ENCODE assay signal across 8 mouse cellular contexts in the genomic region with DNA sequence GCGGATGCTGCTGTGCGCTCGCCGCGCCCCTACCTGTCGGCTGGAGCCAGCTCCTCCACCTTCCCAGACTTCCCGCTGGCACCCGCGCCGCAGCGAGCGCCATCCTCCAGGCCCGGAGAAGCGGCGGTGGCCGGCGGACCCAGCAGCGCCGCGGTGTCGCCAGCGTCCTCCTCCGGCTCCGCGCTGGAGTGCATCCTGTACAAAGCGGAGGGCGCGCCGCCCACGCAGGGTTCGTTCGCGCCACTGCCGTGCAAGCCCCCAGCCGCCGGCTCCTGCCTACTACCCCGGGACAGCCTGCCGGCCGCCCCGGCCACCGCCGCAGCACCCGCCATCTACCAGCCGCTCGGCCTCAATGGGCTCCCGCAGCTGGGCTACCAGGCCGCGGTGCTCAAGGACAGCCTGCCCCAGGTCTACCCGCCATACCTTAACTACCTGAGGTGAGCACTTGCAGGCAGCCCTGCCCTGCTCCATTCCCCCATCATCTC. TPM values are rescaled to one million over a fixed set of nuclear protein-coding genes. Genes with fewer than 3 reads are reported as not detected.
A peak's percentile ranks its signal among the peaks of the same experiment; 100 is the strongest.
DNase-seq lines count a peak whose midpoint lies in the region; ATAC-seq and TF ChIP-seq lines count a peak whose summit lies in the region.

No protein-coding gene starts in this region.

- H3K4me2 ChIP-seq in lung, embryonic 14.5 days = peak overlapping the region; percentile 87

- no peak overlapping the region for H3K4me3 ChIP-seq in thymus, adult 2 months (ENCODE audit: control insufficient read depth, insufficient read depth, low read length)
- H3K4me3 ChIP-seq in embryonic facial prominence, embryonic 10.5 days = peak overlapping the region; percentile 71
- H3K4me3 ChIP-seq in lung, embryonic 14.5 days (ENCODE audit: low read depth, low read length) = peak overlapping the region; percentile 50

- peak; percentile 64 for ATAC-seq in lung, embryonic 14.5 days (ENCODE audit: insufficient read depth)

- TF ChIP-seq CTCF in thymus, adult 2 months (IDR thresholded peaks at IDR 0.05; ENCODE audit: borderline replicate concordance, control insufficient read depth, extremely low read depth, insufficient read depth, low read length, poor library complexity) = no peak
- no peak for TF ChIP-seq CTCF in lung, embryonic 14.5 days (IDR thresholded peaks at IDR 0.05; ENCODE audit: low read depth)

- 6% methylated on average over 48 of the region's 49 CpGs for WGBS in thymus, adult 2 months
- WGBS in embryonic facial prominence, embryonic 10.5 days = under 1% methylated on average over 45 of the region's 49 CpGs
- under 1% methylated on average over 47 of the region's 49 CpGs for WGBS in lung, embryonic 14.5 days

- DNase-seq in thymus, adult 2 months = peak; percentile 1
- DNase-seq in thymus, postnatal 10 days (ENCODE audit: low spot score in 2 of 2) = no peak
- no peak for DNase-seq in embryonic facial prominence, embryonic 10.5 days (ENCODE audit: low spot score)
- DNase-seq in heart, postnatal 14 days = peak; percentile 4 to 5
- peak; percentile 25 to 50 for DNase-seq in layer of hippocampus, postnatal 14 days (ENCODE audit: low spot score in 2 of 2)
- DNase-seq in lung, embryonic 14.5 days = peak; percentile 43
- DNase-seq in ovary, postnatal 14 days (ENCODE audit: low spot score) = peak; percentile 18
- no peak for DNase-seq in thymus, postnatal 25 days

- intact Hi-C loops in heart, postnatal 14 days (cut with DNase I) = no loop called here

- H3K4me1 ChIP-seq in thymus, adult 2 months (replicated peaks; ENCODE audit: control insufficient read depth, insufficient read depth, low read length) = no peaks in the 10 kb centered on the region
- peaks cover 24% of the 10 kb centered on the region for H3K4me1 ChIP-seq in embryonic facial prominence, embryonic 10.5 days
- H3K4me1 ChIP-seq in lung, embryonic 14.5 days (ENCODE audit: insufficient read depth) = no peaks in the 10 kb centered on the region

- no peak overlapping the region for H3K27ac ChIP-seq in thymus, adult 2 months (ENCODE audit: control insufficient read depth, insufficient read depth, low read length)
- peak overlapping the region; percentile 66; the same call in 1 of the 2 replicates for H3K27ac ChIP-seq in embryonic facial prominence, embryonic 10.5 days (replicated peaks)
- H3K27ac ChIP-seq in lung, embryonic 14.5 days (ENCODE audit: low read depth) = no peak overlapping the region

- no peaks in the 10 kb centered on the region for H3K9me3 ChIP-seq in embryonic facial prominence, embryonic 10.5 days
- H3K9me3 ChIP-seq in lung, embryonic 14.5 days (ENCODE audit: low read depth, low read length) = no peaks in the 10 kb centered on the region

- H3K36me3 ChIP-seq in thymus, adult 2 months (ENCODE audit: control insufficient read depth, insufficient read depth, low read length) = no peaks in the 10 kb centered on the region
- H3K36me3 ChIP-seq in embryonic facial prominence, embryonic 10.5 days (replicated peaks) = no peaks in the 10 kb centered on the region
- H3K36me3 ChIP-seq in lung, embryonic 14.5 days (ENCODE audit: insufficient read depth) = no peaks in the 10 kb centered on the region

- no peak for TF ChIP-seq POLR2A in thymus, adult 2 months (IDR thresholded peaks at IDR 0.05; ENCODE audit: control insufficient read depth, extremely low read depth, insufficient read depth, low read length, poor library complexity)

- H3K27me3 ChIP-seq in thymus, adult 2 months (ENCODE audit: control insufficient read depth, insufficient read depth, low read length) = no peaks in the 10 kb centered on the region; the same call in 1 of the 2 replicates
- peaks cover 60% of the 10 kb centered on the region for H3K27me3 ChIP-seq in embryonic facial prominence, embryonic 10.5 days (replicated peaks; ENCODE audit: low read depth, poor library complexity, severe bottlenecking)
- peaks cover 43% of the 10 kb centered on the region for H3K27me3 ChIP-seq in lung, embryonic 14.5 days (ENCODE audit: insufficient read depth, low read length)

- H3K9ac ChIP-seq in lung, embryonic 14.5 days = peak overlapping the region; percentile 41

RNA-seq across cellular contexts. Expression of a gene that starts 2.1 kb away (rescaled TPM):
- polyA plus RNA-seq in thymus, adult 2 months (2012; rRNA removed) = 1.1 and 1.2 TPM in 2 replicates
- polyA plus RNA-seq in embryonic facial prominence, embryonic 10.5 days (2016; fragmentation: Nextera tagmentation; extraction: Ambion mirVana) = 0.36 and 0.38 TPM in 2 replicates
- total RNA-seq in heart, postnatal 14 days (2021) = not detected
- 1 to 10 TPM; 9.1 to 9.2 TPM for total RNA-seq in layer of hippocampus, postnatal 14 days (2021)
- polyA plus RNA-seq in lung, embryonic 14.5 days (2014; fragmentation: Nextera tagmentation; extraction: Ambion mirVana) = 0.31 and 0.47 TPM in 2 replicates

Comparison
In these comparisons a context has a peak if more than half of its experiments do, and no peak if none do; other contexts are left out.
1. DNase-seq: peak in thymus, adult 2 months (single experiment), heart, postnatal 14 days (2 of 2), layer of hippocampus, postnatal 14 days (2 of 2), lung, embryonic 14.5 days (single experiment) and ovary, postnatal 14 days (single experiment); none in thymus, postnatal 10 days (0 of 2), embryonic facial prominence, embryonic 10.5 days (single experiment) and thymus, postnatal 25 days (single experiment).